ENCODE assay signal across 21 mouse cellular contexts in genomic region chr7:129639006-129639405, GRCm38 (mm10). TPM values are rescaled to one million over a fixed set of nuclear protein-coding genes. Genes with fewer than 3 reads are reported as not detected.
DNase-seq lines count a peak whose midpoint lies in the region; ATAC-seq lines count a peak whose summit lies in the region.
"Had no signal": no experiment of that assay in that cellular context is flagged by ENCODE, and none has a peak within 500 bp of the region (broad histone marks: within the 10 kb centered on the region; RNA-seq: fewer than 3 reads in every experiment).

No protein-coding gene starts in this region.

- no peak overlapping the region for H3K4me2 ChIP-seq in embryonic facial prominence, embryonic 12.5 days (replicated peaks)
- no peak overlapping the region for H3K4me2 ChIP-seq in embryonic facial prominence, embryonic 13.5 days
- H3K4me2 ChIP-seq: forebrain, embryonic 15.5 days; heart, embryonic 11.5 days; heart, embryonic 15.5 days; hindbrain, embryonic 14.5 days had no signal

- no peak for DNase-seq in embryonic facial prominence, embryonic 10.5 days (ENCODE audit: low spot score)
- peak; percentile 13 to 32 for DNase-seq in kidney, adult 8-10 months
- no peak for DNase-seq in kidney, adult 18-20 months
- peak; percentile 45 to 55 for DNase-seq in kidney, postnatal 36 days
- no peak for DNase-seq in T-cell, adult 2 months (ENCODE audit: low spot score)
- DNase-seq: adrenal gland, postnatal 10 days; B cell, adult 2 months; cerebellum, adult 11 months; cerebellum, adult 8-10 months; cerebellum, postnatal 14 days; gastrocnemius, postnatal 10 days; heart, adult 18-20 months had no signal

- no peaks in the 10 kb centered on the region for H3K9me3 ChIP-seq in embryonic facial prominence, embryonic 12.5 days
- no peaks in the 10 kb centered on the region for H3K9me3 ChIP-seq in embryonic facial prominence, embryonic 10.5 days
- H3K9me3 ChIP-seq in embryonic facial prominence, embryonic 13.5 days: no peaks in the 10 kb centered on the region
- H3K9me3 ChIP-seq: forebrain, embryonic 15.5 days; G1E; heart, embryonic 15.5 days; hindbrain, embryonic 10.5 days had no signal

- peaks cover 23% of the 10 kb centered on the region for H3K36me3 ChIP-seq in embryonic facial prominence, embryonic 12.5 days
- H3K36me3 ChIP-seq in embryonic facial prominence, embryonic 10.5 days (replicated peaks): peaks cover 29% of the 10 kb centered on the region
- H3K36me3 ChIP-seq in embryonic facial prominence, embryonic 13.5 days: peaks cover 37% of the 10 kb centered on the region

- no peak overlapping the region for H3K9ac ChIP-seq in embryonic facial prominence, embryonic 12.5 days
- no peak overlapping the region for H3K9ac ChIP-seq in embryonic facial prominence, embryonic 13.5 days
- H3K9ac ChIP-seq: forebrain, embryonic 15.5 days; heart, embryonic 15.5 days; hindbrain, embryonic 14.5 days had no signal

- 0 out of 2 replicates have a peak overlapping the region, but pooled peaks have one; percentile 58 for H3K27ac ChIP-seq in embryonic facial prominence, embryonic 12.5 days
- no peak overlapping the region for H3K27ac ChIP-seq in embryonic facial prominence, embryonic 10.5 days (replicated peaks)
- H3K27ac ChIP-seq in embryonic facial prominence, embryonic 13.5 days: peak overlapping the region; percentile 60
- H3K27ac ChIP-seq: forebrain, embryonic 15.5 days; heart, embryonic 15.5 days; hindbrain, embryonic 10.5 days; hindbrain, embryonic 14.5 days had no signal

- H3K4me1 ChIP-seq in embryonic facial prominence, embryonic 12.5 days: peaks cover 15% of the 10 kb centered on the region; the same call in 1 of the 2 replicates
- H3K4me1 ChIP-seq in embryonic facial prominence, embryonic 10.5 days: peaks cover 19% of the 10 kb centered on the region
- peaks cover 17% of the 10 kb centered on the region for H3K4me1 ChIP-seq in embryonic facial prominence, embryonic 13.5 days
- H3K4me1 ChIP-seq: forebrain, embryonic 15.5 days; heart, embryonic 15.5 days had no signal

- 95% methylated on average over 5 of the region's 5 CpGs for WGBS in embryonic facial prominence, embryonic 12.5 days
- whole genome bisulfite sequencing in embryonic facial prominence, embryonic 10.5 days: 91% methylated on average over 5 of the region's 5 CpGs
- 79% methylated on average over 5 of the region's 5 CpGs for WGBS in embryonic facial prominence, embryonic 13.5 days

- ATAC-seq in embryonic facial prominence, embryonic 12.5 days (ENCODE audit: insufficient number of reproducible peaks, insufficient read depth, low FRiP score, low TSS enrichment): no peak
- no peak for ATAC-seq in embryonic facial prominence, embryonic 13.5 days (ENCODE audit: insufficient number of reproducible peaks, insufficient read depth, low FRiP score, low TSS enrichment, low read depth)
- ATAC-seq: CD4-positive, CD25-positive, alpha-beta regulatory T cell, adult 4 months; forebrain, embryonic 15.5 days had no signal

- no peaks in the 10 kb centered on the region for H3K27me3 ChIP-seq in embryonic facial prominence, embryonic 12.5 days
- H3K27me3 ChIP-seq in embryonic facial prominence, embryonic 10.5 days (replicated peaks; ENCODE audit: low read depth, poor library complexity, severe bottlenecking): no peaks in the 10 kb centered on the region
- H3K27me3 ChIP-seq in embryonic facial prominence, embryonic 13.5 days: no peaks in the 10 kb centered on the region
- H3K27me3 ChIP-seq: forebrain, embryonic 15.5 days; heart, embryonic 15.5 days had no signal

- H3K4me3 ChIP-seq in embryonic facial prominence, embryonic 12.5 days: no peak overlapping the region
- no peak overlapping the region for H3K4me3 ChIP-seq in embryonic facial prominence, embryonic 10.5 days
- H3K4me3 ChIP-seq in embryonic facial prominence, embryonic 13.5 days: no peak overlapping the region
- H3K4me3 ChIP-seq: forebrain, embryonic 15.5 days; heart, embryonic 15.5 days; hindbrain, embryonic 10.5 days had no signal

RNA-seq across cellular contexts. Expression of gene Wdr11, which starts 47.3 kb away (rescaled TPM):
- 45.8 and 49.2 TPM in 2 replicates for polyA plus RNA-seq in embryonic facial prominence, embryonic 12.5 days (2016; fragmentation: Nextera tagmentation; extraction: Ambion mirVana)
- polyA plus RNA-seq in embryonic facial prominence, embryonic 10.5 days (2016; fragmentation: Nextera tagmentation; extraction: Ambion mirVana): 42.2 and 47.2 TPM in 2 replicates
- polyA plus RNA-seq in embryonic facial prominence, embryonic 13.5 days (2015; fragmentation: Nextera tagmentation; extraction: Ambion mirVana): 42.2 and 44.2 TPM in 2 replicates

Comparison
In these comparisons a context has a peak if more than half of its experiments do, and no peak if none do; other contexts are left out.
1. DNase-seq: peak in kidney, adult 8-10 months (2 of 2) and kidney, postnatal 36 days (2 of 2); none in embryonic facial prominence, embryonic 10.5 days (single experiment), kidney, adult 18-20 months (single experiment) and T-cell, adult 2 months (single experiment).